Mouse (Mus musculus): ENCODE measurements around the gene Acot13.

- TF ChIP-seq POLR2A (IDR thresholded peaks at IDR 0.05; ENCODE audit: insufficient read depth, low read depth, low read length) = no peak
- no peak for TF ChIP-seq CTCF (IDR thresholded peaks at IDR 0.05; ENCODE audit: insufficient read depth, low read depth, low read length)
Observed at GRCm38 (mm10) chr13:24868233-24868632, 36.9 kb upstream of the Acot13 start.
